Mouse (Mus musculus): ENCODE data around the gene Slc25a54. TPM values are rescaled to one million over a fixed set of nuclear protein-coding genes. Genes with fewer than 3 reads are reported as not detected.

Slc25a54 gene
- polyA plus RNA-seq (2015; fragmentation: Illumina TruSeq; extraction: RNeasy Lipid Tissue Mini Kit (QIAGEN cat#74804); ENCODE audit: low read depth, low replicate concordance): not detected

GRCm38 (mm10) chr3:109080169-109080568, at the start of gene Slc25a54:
TSS of gene Slc25a54 (plus strand) at chr3:109080469.

GRCm38 (mm10) chr3:109122641-109123530, 42.6 kb downstream of the Slc25a54 start, which contains the start of gene Slc25a24:
TSS of gene Slc25a24 (plus strand) at chr3:109123149.

Other genes starting within 250 kb of the Slc25a54 start
- 30.1 TPM for gene Stxbp3, start 239.9 kb upstream of the Slc25a54 start, polyA plus RNA-seq (2015; fragmentation: Illumina TruSeq; extraction: RNeasy Lipid Tissue Mini Kit (QIAGEN cat#74804); ENCODE audit: low read depth, low replicate concordance)
- gene Fndc7, start 190.5 kb upstream of the Slc25a54 start, polyA plus RNA-seq (2015; fragmentation: Illumina TruSeq; extraction: RNeasy Lipid Tissue Mini Kit (QIAGEN cat#74804); ENCODE audit: low read depth, low replicate concordance): not detected
- gene Prpf38b, start 168.7 kb upstream of the Slc25a54 start, polyA plus RNA-seq (2015; fragmentation: Illumina TruSeq; extraction: RNeasy Lipid Tissue Mini Kit (QIAGEN cat#74804); ENCODE audit: low read depth, low replicate concordance): 52.7 TPM
- gene Henmt1, start 140.6 kb upstream of the Slc25a54 start, polyA plus RNA-seq (2015; fragmentation: Illumina TruSeq; extraction: RNeasy Lipid Tissue Mini Kit (QIAGEN cat#74804); ENCODE audit: low read depth, low replicate concordance): 2.2 TPM
- not detected for gene Gm9857, start 140.0 kb upstream of the Slc25a54 start, polyA plus RNA-seq (2015; fragmentation: Illumina TruSeq; extraction: RNeasy Lipid Tissue Mini Kit (QIAGEN cat#74804); ENCODE audit: low read depth, low replicate concordance)
- 23.6 TPM for gene Fam102b, start 52.9 kb upstream of the Slc25a54 start, polyA plus RNA-seq (2015; fragmentation: Illumina TruSeq; extraction: RNeasy Lipid Tissue Mini Kit (QIAGEN cat#74804); ENCODE audit: low read depth, low replicate concordance)
- 2.4 TPM for gene Slc25a24, start 42.7 kb downstream of the Slc25a54 start, polyA plus RNA-seq (2015; fragmentation: Illumina TruSeq; extraction: RNeasy Lipid Tissue Mini Kit (QIAGEN cat#74804); ENCODE audit: low read depth, low replicate concordance)

All from brain, adult 10 weeks (tissue).